Mouse (Mus musculus) megakaryocyte, embryonic 14.5 days (primary cell): ENCODE data around the gene Toe1.

Experiments
- FLI1 ChIP-seq: IDR thresholded peaks from 2 replicates; pipeline ENCODE4 v1.6.1; 2012; ENCODE audit warnings: low read length, inconsistent platforms, mixed read lengths
- GATA1 ChIP-seq: IDR thresholded peaks from 3 replicates; pipeline ENCODE4 v1.6.1; 2012; ENCODE audit warnings: mixed read lengths, low read length, inconsistent platforms, borderline replicate concordance

DNA sequence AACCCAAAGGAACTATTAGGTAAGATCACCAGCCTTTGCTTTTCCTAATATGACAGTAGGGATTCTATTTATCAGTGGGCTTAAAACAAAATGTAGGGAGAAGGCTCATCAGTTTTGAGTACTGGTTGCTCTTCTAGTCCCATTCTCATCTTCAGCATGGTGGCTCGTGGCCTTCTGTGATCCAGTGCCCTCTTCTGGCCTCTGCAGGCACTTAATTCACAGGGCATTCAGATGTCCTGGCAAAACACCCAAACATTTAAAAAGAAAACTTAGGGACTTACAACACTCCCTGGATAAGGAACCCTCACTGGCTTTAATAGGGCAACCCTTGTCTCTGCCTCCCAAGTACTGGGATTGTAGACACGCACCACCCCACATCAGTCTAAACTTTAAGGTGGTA, 13.2 kb downstream of the Toe1 start:
- no peak for TF ChIP-seq GATA1
- TF ChIP-seq FLI1 = no peak
